Mouse (Mus musculus): ENCODE results near the gene Lypd6b.

DNA sequence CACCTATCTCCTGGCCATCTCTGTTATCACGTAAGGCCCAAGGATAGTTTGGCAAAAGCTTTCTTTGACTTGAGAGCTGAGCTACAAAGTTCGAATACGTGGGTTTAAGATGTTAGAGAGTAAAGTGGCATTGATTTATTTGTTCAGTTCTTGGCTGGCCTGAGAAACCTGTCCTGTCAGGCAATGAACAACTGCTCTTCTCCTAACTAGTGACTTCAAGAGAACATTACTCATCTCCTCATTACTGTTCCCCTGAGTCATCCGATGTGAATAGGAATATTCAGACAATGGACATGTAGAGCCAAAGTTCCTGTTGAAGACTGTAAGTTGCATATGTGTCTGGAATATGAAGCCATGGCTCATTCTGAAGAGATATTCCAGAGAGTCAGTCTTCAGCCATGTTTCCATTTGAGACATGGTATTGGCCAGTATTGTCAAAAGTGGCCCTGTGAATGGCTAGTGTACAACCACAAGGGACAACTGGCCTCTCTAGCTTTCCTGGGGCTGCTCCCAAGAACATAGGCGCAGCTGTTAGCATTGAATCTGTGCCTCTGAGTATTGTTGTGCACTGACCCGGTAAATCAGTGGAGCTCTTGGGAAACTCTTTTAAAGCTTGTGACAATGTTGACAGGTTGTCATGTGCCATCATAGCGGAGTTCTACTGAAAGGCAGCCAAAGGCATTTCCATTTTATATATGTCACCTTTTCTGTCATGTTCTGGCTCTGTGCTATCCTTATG lies 124.0 kb downstream of the Lypd6b start:
- no peak for TF ChIP-seq CTCF (IDR thresholded peaks at IDR 0.05; ENCODE audit: borderline replicate concordance, insufficient read depth, low read length)
- TF ChIP-seq POLR2A (IDR thresholded peaks at IDR 0.05; ENCODE audit: low read depth, low read length) = no peak
